Mouse (Mus musculus) hindbrain, embryonic 15.5 days (tissue): ENCODE measurements at regions not wholly inside any gene's neighbourhood (a gene's known extent, or its start where the extent isn't known, plus 50 kb on each side); places are given as distances from the start of the nearest gene placed in this dataset.

Experiments
- ATAC-seq: fragments of 200-750 bp; cut with Nextera tagmentation; 2 replicates; pipeline ENCODE4 v1.8.0; 2017; ENCODE audit warnings: low read depth, moderate number of reproducible peaks, moderate TSS enrichment; ENCODE audit not compliant: low FRiP score
- H3K27ac ChIP-seq: fragments of 300-500 bp; sonication (generic); replicated peaks from 2 replicates; pipeline ENCODE4 v1.5.1; 2015; ENCODE audit warnings: mild to moderate bottlenecking, inconsistent platforms
- H3K27me3 ChIP-seq: fragments of 300-500 bp; sonication (generic); 2 replicates; pipeline ENCODE4 v1.6.1; 2015; ENCODE audit warnings: control low read depth, inconsistent platforms
- H3K36me3 ChIP-seq: fragments of 300-500 bp; sonication (generic); 2 replicates; pipeline ENCODE4 v1.6.1; 2015; ENCODE audit warnings: control low read depth, inconsistent platforms
- H3K4me1 ChIP-seq: fragments of 300-500 bp; sonication (generic); replicated peaks from 2 replicates; pipeline ENCODE4 v1.6.1; 2015; ENCODE audit warnings: control low read depth, inconsistent platforms
- H3K4me2 ChIP-seq: fragments of 300-500 bp; sonication (generic); 2 replicates; pipeline ENCODE4 v1.6.1; 2015; ENCODE audit warnings: moderate library complexity, mild to moderate bottlenecking, inconsistent platforms
- H3K4me3 ChIP-seq: fragments of 300-500 bp; sonication (generic); 2 replicates; pipeline ENCODE4 v1.5.1; 2015; ENCODE audit warnings: mild to moderate bottlenecking, inconsistent platforms
- H3K9ac ChIP-seq: fragments of 300-500 bp; sonication (generic); 2 replicates; pipeline ENCODE4 v1.6.1; 2015; ENCODE audit warnings: inconsistent platforms
- H3K9me3 ChIP-seq: fragments of 300-500 bp; sonication (generic); 2 replicates; pipeline ENCODE4 v1.6.1; 2016; ENCODE audit warnings: control low read depth, inconsistent platforms
- WGBS: fragments of 180-500 bp; shearing (Covaris S2); methylation state at CpG from one replicate; pipeline ENCODE4 v1.1.7; 2015; 5-methylcytosine and 5-hydroxymethylcytosine counted together

DNA sequence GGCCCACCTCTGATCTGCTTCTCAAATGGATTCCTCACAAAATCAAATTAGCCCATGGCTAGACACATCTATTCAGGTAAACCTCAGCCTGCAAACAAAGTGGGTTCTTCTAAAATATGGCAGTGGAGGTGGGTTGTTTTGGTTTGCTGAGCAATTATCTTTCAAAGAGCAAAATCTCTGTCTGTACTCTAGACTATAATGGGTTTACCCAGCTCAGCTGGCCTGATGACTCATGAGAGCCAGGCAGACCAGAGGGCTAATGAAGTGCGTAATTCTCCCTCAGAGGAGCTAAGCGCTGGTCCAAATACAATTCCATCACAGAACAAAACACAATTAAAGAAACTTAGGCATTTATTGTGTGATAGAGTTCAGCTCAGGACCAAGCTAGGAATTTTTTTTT, 86.1 kb downstream of the Cartpt start:
- no peak overlapping the region for H3K9ac ChIP-seq
- no peaks in the 10 kb centered on the region for H3K9me3 ChIP-seq
- H3K4me3 ChIP-seq = no peak overlapping the region
- no peaks in the 10 kb centered on the region for H3K4me1 ChIP-seq
- H3K27me3 ChIP-seq = no peaks in the 10 kb centered on the region
- 45% methylated on average over 2 of the region's 2 CpGs for WGBS
- no peak overlapping the region for H3K4me2 ChIP-seq
- no peak overlapping the region for H3K27ac ChIP-seq
- H3K36me3 ChIP-seq = no peaks in the 10 kb centered on the region
- no peak for ATAC-seq

DNA sequence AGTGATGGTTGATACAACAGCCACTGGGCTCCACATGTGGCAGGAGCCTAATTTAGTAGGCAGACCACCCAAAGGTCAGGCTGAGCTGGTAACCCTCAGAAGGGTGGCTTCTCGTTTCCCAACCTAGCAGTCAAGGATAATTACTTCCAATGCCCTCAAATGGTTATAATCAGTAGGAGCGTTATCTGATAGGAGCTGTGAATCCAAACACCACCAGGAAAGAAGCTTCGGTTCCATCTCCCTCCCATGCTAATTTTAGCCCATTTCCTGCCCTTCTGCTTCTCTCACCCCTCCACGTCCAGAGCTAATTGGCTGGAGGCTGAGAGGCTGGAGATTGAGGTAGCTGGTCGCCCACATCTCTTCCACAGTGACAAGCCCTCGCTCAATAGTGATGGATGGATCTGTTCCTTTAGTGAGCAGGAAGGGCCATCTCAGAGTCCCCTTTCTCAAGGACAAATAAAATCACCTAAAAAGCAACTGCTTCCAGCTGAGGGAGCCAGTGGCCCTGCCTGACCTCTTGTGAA, 86.8 kb downstream of the Cartpt start:
- no peaks in the 10 kb centered on the region for H3K27me3 ChIP-seq
- WGBS = 62% methylated on average over 6 of the region's 6 CpGs
- no peak overlapping the region for H3K4me2 ChIP-seq
- no peak for ATAC-seq
- H3K9me3 ChIP-seq = no peaks in the 10 kb centered on the region
- no peak overlapping the region for H3K27ac ChIP-seq
- H3K36me3 ChIP-seq = no peaks in the 10 kb centered on the region
- no peaks in the 10 kb centered on the region for H3K4me1 ChIP-seq
- H3K9ac ChIP-seq = no peak overlapping the region
- no peak overlapping the region for H3K4me3 ChIP-seq

DNA sequence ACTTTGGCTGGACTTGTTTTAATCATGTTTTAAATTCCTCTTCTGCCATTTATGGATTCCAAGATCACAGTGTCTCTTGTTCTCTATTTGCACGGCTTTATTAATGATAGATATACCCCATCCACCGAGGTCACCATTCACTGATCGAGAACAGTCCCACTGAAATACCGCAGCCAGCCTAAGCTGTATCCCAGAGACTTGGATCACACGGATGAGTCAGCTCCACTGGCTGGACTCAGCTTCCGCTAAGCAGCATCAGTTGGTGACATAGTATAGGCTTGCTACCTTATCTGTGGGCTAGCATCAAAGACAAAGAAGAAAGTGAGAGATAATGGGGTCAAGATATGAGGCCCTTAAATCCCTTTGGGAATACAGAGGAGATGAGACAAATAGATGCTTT, 106.4 kb downstream of the Cartpt start:
- no peaks in the 10 kb centered on the region for H3K9me3 ChIP-seq
- no peak for ATAC-seq

DNA sequence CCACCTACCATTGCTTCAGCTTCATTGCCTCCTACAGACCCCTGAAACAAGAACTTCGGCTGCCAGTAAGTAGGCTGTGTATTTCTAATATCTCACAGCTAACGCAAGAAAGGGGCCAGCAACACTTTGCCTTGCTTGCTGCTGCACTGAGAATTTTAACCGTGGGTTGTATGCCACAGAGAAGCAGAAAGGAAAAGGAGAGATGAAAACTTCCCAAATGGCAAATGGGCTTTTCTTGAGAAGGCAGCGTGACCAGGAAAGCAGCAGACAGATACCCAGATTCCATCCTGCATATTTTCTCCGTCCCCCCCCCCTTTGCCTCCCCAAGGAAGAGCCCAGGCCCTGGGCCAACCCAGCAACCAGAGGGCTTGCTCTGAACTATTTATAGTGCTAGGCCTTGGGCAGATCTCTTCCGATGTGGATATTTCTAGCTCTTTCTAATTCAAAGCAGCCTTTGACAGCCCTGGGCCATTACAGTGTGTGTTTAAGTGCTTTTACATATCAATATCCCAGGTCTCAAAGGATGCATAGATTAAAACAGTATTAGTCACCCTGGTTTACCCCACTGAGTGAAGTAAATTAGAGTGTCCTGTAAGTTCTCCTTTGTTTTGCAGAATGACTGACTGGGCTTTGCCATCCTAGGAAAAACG, 107.0 kb downstream of the Cartpt start:
- Histone ChIP-seq H3K4me2 (no peak overlapping the region), H3K27ac (no peak overlapping the region), H3K27me3 (no peaks in the 10 kb centered on the region), H3K4me3 (no peak overlapping the region), H3K9me3 (no peaks in the 10 kb centered on the region), H3K36me3 (no peaks in the 10 kb centered on the region), H3K9ac (no peak overlapping the region), H3K4me1 (peaks cover 5% of the 10 kb centered on the region; the same call in 1 of the 2 replicates)
- ATAC-seq = no peak
- 44% methylated on average over 7 of the region's 7 CpGs for WGBS

More for the DNA sequence above, 106.4 kb downstream of the Cartpt start:
- WGBS = 56% methylated on average over 6 of the region's 6 CpGs
- Histone ChIP-seq H3K4me2 (no peak overlapping the region), H3K27me3 (no peaks in the 10 kb centered on the region), H3K27ac (no peak overlapping the region), H3K9ac (no peak overlapping the region), H3K36me3 (no peaks in the 10 kb centered on the region), H3K4me3 (no peak overlapping the region), H3K4me1 (peaks cover 5% of the 10 kb centered on the region; the same call in 1 of the 2 replicates)

DNA sequence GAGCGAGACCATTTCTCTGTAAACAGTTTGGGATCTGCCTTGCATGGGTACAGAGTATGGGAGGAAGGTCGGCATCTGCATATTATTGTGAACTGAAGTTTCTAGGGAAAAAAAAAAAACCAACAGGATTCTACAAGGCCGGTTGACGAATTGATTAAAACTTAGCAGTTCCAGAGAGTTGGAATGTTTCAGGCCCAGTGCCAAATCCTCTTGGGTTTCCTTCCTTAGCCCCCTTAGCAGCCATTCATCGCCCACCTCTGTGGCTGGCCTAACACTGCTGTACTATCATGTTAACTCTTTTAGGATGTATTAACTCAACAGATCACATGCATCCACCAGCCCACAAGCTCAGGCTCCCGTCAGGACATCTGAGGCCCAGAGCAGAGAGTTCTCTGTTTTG, 107.9 kb downstream of the Cartpt start:
- Histone ChIP-seq H3K4me1 (peaks cover 5% of the 10 kb centered on the region; the same call in 1 of the 2 replicates), H3K9me3 (no peaks in the 10 kb centered on the region), H3K36me3 (no peaks in the 10 kb centered on the region), H3K27me3 (no peaks in the 10 kb centered on the region), H3K9ac (no peak overlapping the region), H3K27ac (no peak overlapping the region), H3K4me3 (no peak overlapping the region), H3K4me2 (no peak overlapping the region)
- ATAC-seq = no peak
- 86% methylated on average over 6 of the region's 6 CpGs for WGBS

DNA sequence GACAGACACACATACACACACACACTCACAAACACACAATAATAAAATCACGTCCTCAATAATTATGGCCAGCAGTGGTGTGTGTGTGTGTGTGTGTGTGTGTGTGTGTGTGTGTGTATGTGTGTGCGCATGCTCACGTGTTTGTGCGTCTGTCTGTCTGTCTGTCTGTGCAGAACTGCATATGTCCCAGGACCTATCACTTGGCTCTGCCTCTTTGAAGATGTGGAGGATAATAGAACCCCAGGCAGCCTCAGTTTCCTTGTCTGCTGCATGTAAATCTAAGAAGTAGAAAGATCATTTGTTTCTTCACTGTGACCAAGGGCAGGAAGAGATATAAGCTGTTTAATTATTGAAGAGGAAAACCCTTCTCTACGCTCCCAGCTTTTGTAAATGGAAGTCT, 109.9 kb downstream of the Cartpt start:
- Histone ChIP-seq H3K27me3 (no peaks in the 10 kb centered on the region), H3K27ac (no peak overlapping the region), H3K4me3 (no peak overlapping the region), H3K4me2 (no peak overlapping the region), H3K9me3 (no peaks in the 10 kb centered on the region), H3K4me1 (peaks cover 5% of the 10 kb centered on the region; the same call in 1 of the 2 replicates), H3K36me3 (no peaks in the 10 kb centered on the region), H3K9ac (no peak overlapping the region)
- 87% methylated on average over 5 of the region's 5 CpGs for WGBS
- no peak for ATAC-seq

DNA sequence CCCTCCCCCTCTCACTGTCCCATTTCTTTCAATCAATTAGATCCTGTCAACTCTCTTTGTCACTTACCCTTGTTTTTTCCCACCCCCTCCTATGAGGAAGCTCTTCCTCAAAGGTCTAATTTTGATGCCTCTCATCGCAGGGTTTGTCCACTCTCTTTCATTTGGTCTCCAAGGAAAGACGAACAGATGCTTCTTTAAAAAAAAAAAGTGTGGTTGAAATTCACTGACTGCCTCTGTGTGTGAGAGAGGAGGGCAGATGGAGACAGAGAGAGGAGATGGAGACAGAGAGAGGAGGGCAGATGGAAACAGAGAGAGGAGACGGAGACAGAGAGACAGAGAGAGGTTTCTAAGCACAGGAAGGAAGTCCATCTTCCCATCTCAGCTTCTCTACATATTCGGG, 113.1 kb downstream of the Cartpt start:
- Histone ChIP-seq H3K36me3 (no peaks in the 10 kb centered on the region), H3K4me3 (no peak overlapping the region), H3K4me2 (no peak overlapping the region), H3K9ac (no peak overlapping the region), H3K27ac (no peak overlapping the region), H3K9me3 (no peaks in the 10 kb centered on the region), H3K27me3 (no peaks in the 10 kb centered on the region), H3K4me1 (no peaks in the 10 kb centered on the region)
- 48% methylated on average over 4 of the region's 4 CpGs for WGBS
- no peak for ATAC-seq

DNA sequence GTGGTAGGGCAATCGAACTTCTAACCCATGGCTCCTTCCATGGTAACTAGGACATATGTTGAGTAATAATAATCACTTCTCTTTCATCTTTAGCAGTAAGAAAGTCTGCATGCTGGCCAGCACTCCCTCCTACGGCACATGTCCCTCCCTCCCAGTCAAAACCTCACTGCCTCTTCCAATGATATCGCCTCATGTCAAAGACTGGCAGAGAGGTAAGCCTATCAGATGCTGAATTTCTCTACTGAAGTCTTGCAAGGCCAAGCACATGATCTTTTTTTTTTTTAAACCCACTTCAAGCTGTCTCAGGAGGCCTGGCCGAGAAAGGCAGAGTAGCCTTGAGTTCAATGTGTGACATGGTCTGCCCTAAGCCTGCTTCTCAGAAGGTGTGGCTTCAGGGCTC, 115.5 kb downstream of the Cartpt start:
- 81% methylated on average over 4 of the region's 4 CpGs for WGBS
- peaks cover 13% of the 10 kb centered on the region for H3K4me1 ChIP-seq
- H3K4me3 ChIP-seq = no peak overlapping the region
- H3K4me2 ChIP-seq = no peak overlapping the region
- H3K9ac ChIP-seq = no peak overlapping the region
- H3K36me3 ChIP-seq = no peaks in the 10 kb centered on the region
- 0 out of 2 replicates have a peak, but pooled peaks have one; percentile 46 for ATAC-seq
- no peaks in the 10 kb centered on the region for H3K27me3 ChIP-seq
- H3K9me3 ChIP-seq = no peaks in the 10 kb centered on the region
- H3K27ac ChIP-seq = no peak overlapping the region; the same call in 1 of the 2 replicates

DNA sequence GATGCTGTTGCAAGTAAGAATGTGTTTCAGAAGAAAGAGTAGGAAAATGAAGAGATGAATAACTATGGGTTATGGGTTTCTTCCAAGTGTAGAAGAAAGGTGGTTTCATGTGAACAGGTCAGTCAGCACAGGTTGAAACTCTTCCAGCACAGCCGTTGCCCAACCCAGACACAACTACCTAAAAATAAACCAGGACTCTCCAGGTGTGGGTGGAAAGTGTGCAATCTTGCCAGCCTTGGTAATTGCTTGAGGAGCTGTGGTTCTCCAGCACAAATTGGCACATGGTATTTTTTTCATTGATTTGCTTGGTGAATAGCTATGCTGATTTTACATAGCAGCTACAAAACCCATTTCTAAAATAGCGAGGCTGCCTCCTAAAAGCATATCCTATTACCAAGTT, 116.6 kb downstream of the Cartpt start:
- H3K27me3 ChIP-seq = no peaks in the 10 kb centered on the region
- ATAC-seq = no peak
- H3K9me3 ChIP-seq = no peaks in the 10 kb centered on the region
- H3K27ac ChIP-seq = no peak overlapping the region
- H3K4me3 ChIP-seq = no peak overlapping the region
- WGBS = 86% methylated on average over 2 of the region's 2 CpGs
- H3K4me1 ChIP-seq = peaks cover 16% of the 10 kb centered on the region
- H3K4me2 ChIP-seq = no peak overlapping the region
- no peaks in the 10 kb centered on the region for H3K36me3 ChIP-seq
- H3K9ac ChIP-seq = no peak overlapping the region

DNA sequence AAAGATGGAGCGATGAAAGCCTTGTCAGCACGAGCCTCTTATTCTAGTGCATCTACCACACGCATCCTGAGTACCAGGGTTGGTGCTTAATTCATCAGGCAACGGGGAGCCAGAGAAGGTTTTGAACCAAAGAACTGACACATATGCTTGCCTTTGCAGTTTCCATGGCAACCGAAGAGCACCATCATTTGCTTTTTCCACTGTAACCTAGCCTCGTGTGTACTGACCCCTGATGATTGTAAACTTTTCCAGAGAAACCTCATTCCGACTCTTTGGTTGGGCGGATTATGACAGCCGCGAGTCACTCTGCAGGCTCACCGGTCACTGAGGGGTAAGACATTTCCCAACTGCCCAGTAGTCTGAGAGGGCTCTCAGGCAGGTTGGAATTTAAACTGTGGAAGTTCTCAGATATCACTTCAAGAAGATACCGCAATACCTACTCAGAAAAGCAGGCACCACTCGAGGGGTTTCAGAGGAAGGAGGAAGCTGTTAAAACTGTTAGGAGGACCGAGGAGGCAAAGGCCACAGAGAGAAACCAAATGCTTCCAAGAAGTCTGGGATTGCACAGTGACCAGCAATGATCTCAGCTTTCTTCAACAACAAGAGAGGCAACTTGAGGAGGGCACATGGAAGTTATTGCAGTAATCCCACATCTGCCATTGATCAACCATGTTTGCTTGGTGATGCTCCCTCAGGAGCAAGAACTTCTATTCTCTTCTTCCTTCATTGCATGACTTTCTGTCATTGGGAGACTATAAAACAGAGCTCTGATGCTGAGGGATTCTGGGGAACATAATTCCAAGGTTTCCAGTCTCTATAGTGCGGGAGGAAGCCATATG, 117.8 kb downstream of the Cartpt start:
- H3K4me1 ChIP-seq = peaks cover 16% of the 10 kb centered on the region
- H3K27ac ChIP-seq = no peak overlapping the region
- no peak overlapping the region for H3K9ac ChIP-seq
- ATAC-seq = no peak
- WGBS = 67% methylated on average over 15 of the region's 15 CpGs
- H3K4me3 ChIP-seq = no peak overlapping the region
- H3K9me3 ChIP-seq = no peaks in the 10 kb centered on the region
- no peak overlapping the region for H3K4me2 ChIP-seq
- H3K27me3 ChIP-seq = no peaks in the 10 kb centered on the region
- H3K36me3 ChIP-seq = no peaks in the 10 kb centered on the region

DNA sequence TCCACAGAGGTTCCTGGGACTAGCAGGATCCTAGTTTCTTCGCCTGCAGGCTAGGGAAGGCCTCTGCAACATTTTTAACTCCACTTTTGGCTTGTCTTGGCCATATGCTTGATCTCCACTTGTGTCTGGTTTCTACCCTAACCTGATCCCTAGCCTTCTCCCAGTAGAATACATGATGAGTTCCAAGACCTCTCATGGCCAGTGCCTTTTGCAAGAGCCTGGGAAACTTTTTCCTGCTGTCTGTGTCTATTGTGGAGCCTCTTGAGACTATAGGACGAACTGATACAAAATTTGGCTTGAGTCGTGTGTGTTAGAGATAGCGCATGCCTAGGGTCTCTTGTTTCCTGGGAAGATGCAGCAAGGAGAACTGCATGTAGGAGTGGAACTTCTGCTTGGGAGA, 119.3 kb downstream of the Cartpt start:
- WGBS = 77% methylated on average over 4 of the region's 4 CpGs
- no peak overlapping the region for H3K4me3 ChIP-seq
- H3K4me1 ChIP-seq = peaks cover 16% of the 10 kb centered on the region
- H3K9ac ChIP-seq = no peak overlapping the region
- no peaks in the 10 kb centered on the region for H3K36me3 ChIP-seq
- no peak overlapping the region for H3K4me2 ChIP-seq
- H3K9me3 ChIP-seq = no peaks in the 10 kb centered on the region
- H3K27ac ChIP-seq = no peak overlapping the region
- no peaks in the 10 kb centered on the region for H3K27me3 ChIP-seq
- ATAC-seq = no peak

DNA sequence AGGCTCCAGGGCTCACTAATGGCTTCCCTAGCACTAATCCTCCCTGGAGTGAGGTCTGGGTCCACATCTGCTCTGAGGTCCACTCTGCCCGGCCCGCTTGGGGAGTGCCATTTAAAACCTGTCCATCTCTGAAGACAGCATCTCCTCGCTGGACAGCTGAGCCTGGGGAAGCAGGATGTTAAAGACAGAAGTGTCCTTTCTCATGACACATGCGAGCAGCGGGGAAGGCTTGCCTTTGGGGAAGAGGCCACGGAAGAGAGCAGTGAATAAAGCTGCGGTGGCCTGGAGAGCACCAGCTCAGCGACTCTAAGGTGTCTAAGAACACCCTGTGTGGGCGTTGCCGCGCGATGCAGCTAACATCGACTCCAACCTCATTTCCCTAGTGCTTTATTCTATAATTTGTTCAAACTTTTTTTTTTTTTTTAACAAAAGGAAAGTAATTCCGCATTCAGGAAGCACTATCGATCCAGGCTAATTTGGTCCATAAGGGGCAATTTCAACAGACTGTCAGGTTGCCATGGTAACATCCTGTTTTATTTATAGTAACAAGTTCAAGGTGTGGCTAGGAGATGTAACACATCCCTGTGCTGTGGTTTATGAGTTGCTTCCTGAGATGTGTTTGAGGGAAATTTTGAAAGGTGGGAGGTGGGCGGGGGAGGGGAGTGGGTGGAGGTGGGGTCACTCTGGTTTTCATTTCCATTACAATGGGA, 120.0 kb downstream of the Cartpt start:
- WGBS = 10% methylated on average over 16 of the region's 16 CpGs
- peak overlapping the region; percentile 43 for H3K4me2 ChIP-seq
- H3K36me3 ChIP-seq = no peaks in the 10 kb centered on the region
- H3K4me3 ChIP-seq = no peak overlapping the region
- ATAC-seq = peak; percentile 62; the same call in 1 of the 2 replicates
- H3K27ac ChIP-seq = peak overlapping the region; percentile 52
- no peaks in the 10 kb centered on the region for H3K9me3 ChIP-seq
- no peaks in the 10 kb centered on the region for H3K27me3 ChIP-seq
- H3K9ac ChIP-seq = no peak overlapping the region
- H3K4me1 ChIP-seq = peaks cover 16% of the 10 kb centered on the region
